Mouse (Mus musculus): ENCODE data around the gene Ofcc1. TPM values are rescaled to one million over a fixed set of nuclear protein-coding genes. Genes with fewer than 3 reads are reported as not detected.

The Ofcc1 gene
- polyA plus RNA-seq, 1 experiment from 2014 or later = not detected

GRCm38 (mm10) chr13:40036981-40037765 lies 324.1 kb downstream of the Ofcc1 start:
- Histone ChIP-seq H3K36me3 (no peaks in the 10 kb centered on the region), H3K4me1 (no peaks in the 10 kb centered on the region), H3K27me3 (ENCODE audit: low read depth, poor library complexity, severe bottlenecking) (no peaks in the 10 kb centered on the region), H3K9me3 (replicated peaks) (no peaks in the 10 kb centered on the region), H3K4me3 (no peak overlapping the region), H3K27ac (replicated peaks) (no peak overlapping the region)
- 88% methylated on average over 17 of the region's 17 CpGs for WGBS
- no peak for DNase-seq (ENCODE audit: low spot score)

GRCm38 (mm10) chr13:40029426-40029825 lies 331.8 kb downstream of the Ofcc1 start:
- Histone ChIP-seq H3K9me3 (replicated peaks) (no peaks in the 10 kb centered on the region), H3K4me1 (no peaks in the 10 kb centered on the region), H3K27me3 (ENCODE audit: low read depth, poor library complexity, severe bottlenecking) (no peaks in the 10 kb centered on the region), H3K36me3 (no peaks in the 10 kb centered on the region), H3K4me3 (no peak overlapping the region), H3K27ac (replicated peaks) (no peak overlapping the region)
- 86% methylated on average over 1 of the region's 1 CpGs for WGBS
- no peak for DNase-seq (ENCODE audit: low spot score)

- no peaks in the 10 kb centered on the region for H3K4me1 ChIP-seq
- no peak overlapping the region for H3K27ac ChIP-seq (replicated peaks)
- H3K36me3 ChIP-seq = no peaks in the 10 kb centered on the region
- WGBS = 93% methylated on average over 4 of the region's 4 CpGs
- H3K9me3 ChIP-seq (replicated peaks) = no peaks in the 10 kb centered on the region
- no peak overlapping the region for H3K4me3 ChIP-seq
- no peak for DNase-seq (ENCODE audit: low spot score)
- H3K27me3 ChIP-seq (ENCODE audit: low read depth, poor library complexity, severe bottlenecking) = no peaks in the 10 kb centered on the region
Measured at GRCm38 (mm10) chr13:40028827-40029226, 332.4 kb downstream of the Ofcc1 start.

- no peaks in the 10 kb centered on the region for H3K27me3 ChIP-seq (ENCODE audit: low read depth, poor library complexity, severe bottlenecking)
- 95% methylated on average over 4 of the region's 4 CpGs for WGBS
- no peaks in the 10 kb centered on the region for H3K4me1 ChIP-seq
- DNase-seq (ENCODE audit: low spot score) = no peak
- no peaks in the 10 kb centered on the region for H3K36me3 ChIP-seq
- H3K27ac ChIP-seq (replicated peaks) = no peak overlapping the region
- no peak overlapping the region for H3K4me3 ChIP-seq
- no peaks in the 10 kb centered on the region for H3K9me3 ChIP-seq (replicated peaks)
Measured at GRCm38 (mm10) chr13:40025816-40026215, 335.4 kb downstream of the Ofcc1 start.

GRCm38 (mm10) chr13:40023201-40023777 lies 338.0 kb downstream of the Ofcc1 start:
- WGBS = 76% methylated on average over 8 of the region's 8 CpGs
- H3K4me1 ChIP-seq = no peaks in the 10 kb centered on the region
- no peaks in the 10 kb centered on the region for H3K36me3 ChIP-seq
- no peaks in the 10 kb centered on the region for H3K9me3 ChIP-seq (replicated peaks)
- no peak for DNase-seq (ENCODE audit: low spot score)
- no peak overlapping the region for H3K4me3 ChIP-seq
- no peaks in the 10 kb centered on the region for H3K27me3 ChIP-seq (ENCODE audit: low read depth, poor library complexity, severe bottlenecking)
- H3K27ac ChIP-seq (replicated peaks) = no peak overlapping the region

GRCm38 (mm10) chr13:40022609-40023008 lies 338.6 kb downstream of the Ofcc1 start:
- H3K9me3 ChIP-seq (replicated peaks) = no peaks in the 10 kb centered on the region
- H3K36me3 ChIP-seq = no peaks in the 10 kb centered on the region
- no peak for DNase-seq (ENCODE audit: low spot score)
- H3K27me3 ChIP-seq (ENCODE audit: low read depth, poor library complexity, severe bottlenecking) = no peaks in the 10 kb centered on the region
- 74% methylated on average over 1 of the region's 1 CpGs for WGBS
- H3K4me3 ChIP-seq = no peak overlapping the region
- no peaks in the 10 kb centered on the region for H3K4me1 ChIP-seq
- no peak overlapping the region for H3K27ac ChIP-seq (replicated peaks)

GRCm38 (mm10) chr13:40000236-40000635 lies 361.0 kb downstream of the Ofcc1 start:
- H3K27ac ChIP-seq (replicated peaks) = no peak overlapping the region
- 88% methylated on average over 8 of the region's 8 CpGs for WGBS
- H3K4me1 ChIP-seq = peaks cover 3% of the 10 kb centered on the region; the same call in 1 of the 2 replicates
- DNase-seq (ENCODE audit: low spot score) = no peak
- no peak overlapping the region for H3K4me3 ChIP-seq
- H3K9me3 ChIP-seq (replicated peaks) = no peaks in the 10 kb centered on the region
- H3K27me3 ChIP-seq (ENCODE audit: low read depth, poor library complexity, severe bottlenecking) = no peaks in the 10 kb centered on the region
- no peaks in the 10 kb centered on the region for H3K36me3 ChIP-seq

- 73% methylated on average over 4 of the region's 4 CpGs for WGBS
- H3K4me3 ChIP-seq = no peak overlapping the region
- no peaks in the 10 kb centered on the region for H3K36me3 ChIP-seq
- H3K4me1 ChIP-seq = peaks cover 3% of the 10 kb centered on the region; the same call in 1 of the 2 replicates
- no peaks in the 10 kb centered on the region for H3K27me3 ChIP-seq (ENCODE audit: low read depth, poor library complexity, severe bottlenecking)
- H3K9me3 ChIP-seq (replicated peaks) = no peaks in the 10 kb centered on the region
- H3K27ac ChIP-seq (replicated peaks) = no peak overlapping the region
- DNase-seq (ENCODE audit: low spot score) = no peak
Measured at GRCm38 (mm10) chr13:39997901-39998300, 363.3 kb downstream of the Ofcc1 start.

- Histone ChIP-seq H3K36me3 (no peaks in the 10 kb centered on the region), H3K27me3 (ENCODE audit: low read depth, poor library complexity, severe bottlenecking) (no peaks in the 10 kb centered on the region), H3K9me3 (replicated peaks) (no peaks in the 10 kb centered on the region), H3K27ac (replicated peaks) (no peak overlapping the region), H3K4me1 (no peaks in the 10 kb centered on the region; the same call in 1 of the 2 replicates), H3K4me3 (no peak overlapping the region)
- 90% methylated on average over 18 of the region's 18 CpGs for WGBS
- DNase-seq (ENCODE audit: low spot score) = no peak
Measured at GRCm38 (mm10) chr13:39979294-39980061, 381.8 kb downstream of the Ofcc1 start.

GRCm38 (mm10) chr13:39968349-39969016 lies 392.8 kb downstream of the Ofcc1 start:
- DNase-seq (ENCODE audit: low spot score) = no peak

GRCm38 (mm10) chr13:39957226-39957625 lies 404.0 kb downstream of the Ofcc1 start:
- H3K27me3 ChIP-seq (ENCODE audit: low read depth, poor library complexity, severe bottlenecking) = no peaks in the 10 kb centered on the region
- H3K27ac ChIP-seq (replicated peaks) = no peak overlapping the region
- no peaks in the 10 kb centered on the region for H3K4me1 ChIP-seq
- WGBS = 71% methylated on average over 3 of the region's 3 CpGs
- no peaks in the 10 kb centered on the region for H3K36me3 ChIP-seq
- H3K9me3 ChIP-seq (replicated peaks) = no peaks in the 10 kb centered on the region
- DNase-seq (ENCODE audit: low spot score) = no peak
- no peak overlapping the region for H3K4me3 ChIP-seq

More at GRCm38 (mm10) chr13:39968349-39969016, 392.8 kb downstream of the Ofcc1 start:
- no peak overlapping the region for H3K4me3 ChIP-seq
- H3K27ac ChIP-seq (replicated peaks) = no peak overlapping the region
- H3K9me3 ChIP-seq (replicated peaks) = 0 out of 2 replicates have a peak, but pooled peaks cover 4% of the 10 kb centered on the region
- H3K36me3 ChIP-seq = no peaks in the 10 kb centered on the region
- no peaks in the 10 kb centered on the region for H3K4me1 ChIP-seq
- no peaks in the 10 kb centered on the region for H3K27me3 ChIP-seq (ENCODE audit: low read depth, poor library complexity, severe bottlenecking)
- WGBS = 83% methylated on average over 8 of the region's 8 CpGs

GRCm38 (mm10) chr13:39956017-39956416 lies 405.2 kb downstream of the Ofcc1 start:
- Histone ChIP-seq H3K4me3 (no peak overlapping the region), H3K9me3 (replicated peaks) (no peaks in the 10 kb centered on the region), H3K27me3 (ENCODE audit: low read depth, poor library complexity, severe bottlenecking) (no peaks in the 10 kb centered on the region), H3K27ac (replicated peaks) (no peak overlapping the region), H3K36me3 (no peaks in the 10 kb centered on the region), H3K4me1 (no peaks in the 10 kb centered on the region)
- no peak for DNase-seq (ENCODE audit: low spot score)
- 91% methylated on average over 5 of the region's 5 CpGs for WGBS
